ENCODE assay signal across 24 mouse cellular contexts in the genomic region with DNA sequence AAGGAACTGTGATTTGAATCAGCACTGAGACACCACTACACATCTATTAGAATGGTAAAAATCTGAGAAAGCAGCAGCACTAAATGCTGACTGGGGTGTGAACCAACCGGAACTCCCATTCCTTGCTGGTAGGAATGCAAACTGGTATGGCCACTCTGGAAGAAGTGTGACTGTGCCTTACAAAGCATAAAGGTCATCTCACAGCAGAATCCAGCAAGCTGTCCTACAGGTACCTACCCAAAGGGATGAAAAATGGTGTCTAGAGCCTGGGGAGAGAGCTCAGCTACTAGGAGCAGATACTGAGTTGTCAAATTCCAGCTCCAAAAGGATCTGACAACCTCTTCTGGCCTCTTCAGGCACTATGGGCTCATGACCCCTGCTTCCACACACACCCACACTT.
"Had no signal": no experiment of that assay in that cellular context is flagged by ENCODE, and none has a peak within 500 bp of the region (broad histone marks: within the 10 kb centered on the region; RNA-seq: fewer than 3 reads in every experiment).

No protein-coding gene starts in this region.

- H3K4me3 ChIP-seq: gastrocnemius, adult 2 months; heart, embryonic 10.5 days; heart, embryonic 12.5 days; hindbrain, embryonic 10.5 days; hindbrain, embryonic 12.5 days; layer of hippocampus, adult 2 months; left cerebral cortex, adult 2 months; limb, embryonic 10.5 days; limb, embryonic 12.5 days had no signal

- H3K36me3 ChIP-seq: heart, embryonic 10.5 days; heart, embryonic 12.5 days; hindbrain, embryonic 10.5 days; hindbrain, embryonic 12.5 days; limb, embryonic 10.5 days; limb, embryonic 12.5 days had no signal

- H3K27me3 ChIP-seq: heart, embryonic 12.5 days had no signal

- H3K9ac ChIP-seq: heart, embryonic 12.5 days; hindbrain, embryonic 12.5 days; hindbrain, embryonic 14.5 days; limb, embryonic 12.5 days had no signal

- DNase-seq: gastrocnemius, adult 2 months; gastrocnemius, postnatal 10 days; gastrocnemius, postnatal 25 days; heart, adult 18-20 months; heart, postnatal 10 days; heart, postnatal 4 days; kidney, adult 18-20 months; kidney, adult 8-10 months; kidney, postnatal 10 days; kidney, postnatal 25 days; kidney, postnatal 4 days; liver had no signal

- H3K4me2 ChIP-seq: heart, embryonic 12.5 days; hindbrain, embryonic 12.5 days; hindbrain, embryonic 14.5 days; limb, embryonic 12.5 days had no signal

- H3K4me1 ChIP-seq: hindbrain, embryonic 12.5 days had no signal

- H3K9me3 ChIP-seq: heart, embryonic 10.5 days; heart, embryonic 12.5 days; hindbrain, embryonic 10.5 days; hindbrain, embryonic 12.5 days; limb, embryonic 10.5 days; limb, embryonic 12.5 days had no signal

- H3K27ac ChIP-seq: gastrocnemius, adult 2 months; heart, embryonic 10.5 days; hindbrain, embryonic 10.5 days; hindbrain, embryonic 12.5 days; hindbrain, embryonic 14.5 days; layer of hippocampus, adult 2 months; left cerebral cortex, adult 2 months; limb, embryonic 10.5 days; limb, embryonic 12.5 days had no signal

- ATAC-seq: hindbrain, embryonic 16.5 days; inflammation-experienced regulatory T-cells, adult 6 months; intestine, postnatal 0 days had no signal
